Mouse (Mus musculus): Measurements from ENCODE around the gene Mapk8. TPM values are rescaled to one million over a fixed set of nuclear protein-coding genes. Genes with fewer than 3 reads are reported as not detected.

Mapk8 gene
- total and polyA plus RNA-seq, 3 experiments: 27.5 to 47.5 TPM; not detected in 1

GRCm38 (mm10) chr14:33467766-33468165 is 20.8 kb upstream of the Mapk8 start:
- Histone ChIP-seq H3K4me3 (ENCODE audit: control insufficient read depth in 1 of 2, insufficient read depth in 1 of 2, low read depth in 2 of 2, low read length in 2 of 2) (no peak overlapping the region), H3K9me3 (replicated peaks; ENCODE audit: insufficient read depth, low read length) (no peaks in the 10 kb centered on the region), H3K79me2 (ENCODE audit: control insufficient read depth, insufficient read depth, low read length, poor library complexity) (no peaks in the 10 kb centered on the region), H3K4me1 (ENCODE audit: control insufficient read depth in 1 of 2, insufficient read depth in 2 of 2, low read length in 2 of 2) (no peaks in the 10 kb centered on the region), H3K27me3 (ENCODE audit: control insufficient read depth in 1 of 2, insufficient read depth in 2 of 2, low read length in 2 of 2) (peaks cover 0 to 3% of the 10 kb centered on the region in 2 experiments; a peak in 3 of 4 replicates), H3K36me3 (ENCODE audit: control insufficient read depth in 1 of 2, insufficient read depth in 2 of 2, low read length in 2 of 2) (no peaks in the 10 kb centered on the region), H3K9ac (ENCODE audit: control insufficient read depth, low read depth, low read length, poor library complexity, severe bottlenecking) (no peak overlapping the region), H3K27ac (ENCODE audit: control insufficient read depth, low read depth, low read length) (no peak overlapping the region)
- no peak for DNase-seq (ENCODE audit: low read depth, low spot score)
- TF ChIP-seq GABPA (IDR thresholded peaks at IDR 0.05; ENCODE audit: low read depth, low read length) (no peak), NRF1 (IDR thresholded peaks at IDR 0.05; ENCODE audit: insufficient read depth, low read depth, low read length, poor library complexity, severe bottlenecking) (no peak), BHLHE40 (IDR thresholded peaks at IDR 0.05; ENCODE audit: borderline replicate concordance, low read depth, low read length) (no peak), MEF2A (IDR thresholded peaks at IDR 0.05; ENCODE audit: extremely low read depth, insufficient replicate concordance, low read depth, low read length, poor library complexity, severe bottlenecking) (no peak), GATA1 (IDR thresholded peaks at IDR 0.05; ENCODE audit: low read depth, low read length) (no peak), MYB (IDR thresholded peaks at IDR 0.05; ENCODE audit: low read depth, low read length) (no peak), MXI1 (IDR thresholded peaks at IDR 0.05; ENCODE audit: low read depth, low read length) (no peak), SMC3 (IDR thresholded peaks at IDR 0.05; ENCODE audit: low read depth, low read length) (no peak), MYC (IDR thresholded peaks at IDR 0.05; ENCODE audit: low read depth, low read length) (no peak), NELFE (IDR thresholded peaks at IDR 0.05; ENCODE audit: low read depth, low read length) (no peak), MAZ (IDR thresholded peaks at IDR 0.05; ENCODE audit: low read depth, low read length) (no peak)

GRCm38 (mm10) chr14:33463658-33464057 is 16.7 kb upstream of the Mapk8 start:
- Histone ChIP-seq H3K9ac (ENCODE audit: control insufficient read depth, low read depth, low read length, poor library complexity, severe bottlenecking) (no peak overlapping the region), H3K4me3 (ENCODE audit: control insufficient read depth in 1 of 2, insufficient read depth in 1 of 2, low read depth in 2 of 2, low read length in 2 of 2) (no peak overlapping the region), H3K9me3 (replicated peaks; ENCODE audit: insufficient read depth, low read length) (no peaks in the 10 kb centered on the region), H3K36me3 (ENCODE audit: control insufficient read depth in 1 of 2, insufficient read depth in 2 of 2, low read length in 2 of 2) (no peaks in the 10 kb centered on the region), H3K79me2 (ENCODE audit: control insufficient read depth, insufficient read depth, low read length, poor library complexity) (no peaks in the 10 kb centered on the region), H3K27me3 (ENCODE audit: control insufficient read depth in 1 of 2, insufficient read depth in 2 of 2, low read length in 2 of 2) (peaks cover 0 to 1% of the 10 kb centered on the region in 2 experiments; a peak in 1 of 4 replicates), H3K27ac (ENCODE audit: control insufficient read depth, low read depth, low read length) (no peak overlapping the region), H3K4me1 (ENCODE audit: control insufficient read depth in 1 of 2, insufficient read depth in 2 of 2, low read length in 2 of 2) (no peaks in the 10 kb centered on the region)
- no peak for TF ChIP-seq TBP (IDR thresholded peaks at IDR 0.05; ENCODE audit: low read depth, low read length)
- no peak for TF ChIP-seq BHLHE40 (IDR thresholded peaks at IDR 0.05; ENCODE audit: borderline replicate concordance, low read depth, low read length)
- no peak for TF ChIP-seq ZC3H11A (IDR thresholded peaks at IDR 0.05; ENCODE audit: low read depth, low read length)
- no peak for TF ChIP-seq USF1 (IDR thresholded peaks at IDR 0.05; ENCODE audit: low read depth, low read length)
- no peak for TF ChIP-seq HCFC1 (IDR thresholded peaks at IDR 0.05; ENCODE audit: low read depth, low read length)
- no peak for TF ChIP-seq NRF1 (IDR thresholded peaks at IDR 0.05; ENCODE audit: insufficient read depth, low read depth, low read length, poor library complexity, severe bottlenecking)
- TF ChIP-seq NELFE (IDR thresholded peaks at IDR 0.05; ENCODE audit: low read depth, low read length): no peak
- no peak for TF ChIP-seq RAD21 (IDR thresholded peaks at IDR 0.05; ENCODE audit: low read depth, low read length)
- no peak for TF ChIP-seq MAFK (IDR thresholded peaks at IDR 0.05; ENCODE audit: borderline replicate concordance, low read depth, low read length)
- no peak for TF ChIP-seq POLR2AphosphoS5 (IDR thresholded peaks at IDR 0.05; ENCODE audit: borderline replicate concordance, low read depth, low read length)
- no peak for TF ChIP-seq RCOR1 (IDR thresholded peaks at IDR 0.05; ENCODE audit: low read depth, low read length)
- no peak for TF ChIP-seq KAT2A (conservative IDR thresholded peaks at IDR 0.05; ENCODE audit: low read depth, low read length)
- TF ChIP-seq CHD2 (IDR thresholded peaks at IDR 0.05; ENCODE audit: low read length): no peak
- TF ChIP-seq MXI1 (IDR thresholded peaks at IDR 0.05; ENCODE audit: low read depth, low read length): no peak
- TF ChIP-seq UBTF (IDR thresholded peaks at IDR 0.05; ENCODE audit: borderline replicate concordance, insufficient read depth, low read depth, low read length): no peak
- TF ChIP-seq ZNF384 (IDR thresholded peaks at IDR 0.05; ENCODE audit: low read depth, low read length): no peak
- TF ChIP-seq ZMIZ1 (IDR thresholded peaks at IDR 0.05; ENCODE audit: low read depth, low read length): no peak
- no peak for DNase-seq (ENCODE audit: low read depth, low spot score)
